Mouse (Mus musculus) bone marrow macrophage, adult 2 months (primary cell): ENCODE results near the gene Traf3ip3.

ENCODE experiments used
- CTCF ChIP-seq: IDR thresholded peaks from 2 replicates; pipeline ENCODE4 v1.5.1; 2012; ENCODE audit warnings: low read depth, mild to moderate bottlenecking, low read length, moderate library complexity
- POLR2A ChIP-seq: IDR thresholded peaks from 2 replicates; pipeline ENCODE4 v1.6.1; 2012; ENCODE audit warnings: mild to moderate bottlenecking, low read depth, low read length, borderline replicate concordance

DNA sequence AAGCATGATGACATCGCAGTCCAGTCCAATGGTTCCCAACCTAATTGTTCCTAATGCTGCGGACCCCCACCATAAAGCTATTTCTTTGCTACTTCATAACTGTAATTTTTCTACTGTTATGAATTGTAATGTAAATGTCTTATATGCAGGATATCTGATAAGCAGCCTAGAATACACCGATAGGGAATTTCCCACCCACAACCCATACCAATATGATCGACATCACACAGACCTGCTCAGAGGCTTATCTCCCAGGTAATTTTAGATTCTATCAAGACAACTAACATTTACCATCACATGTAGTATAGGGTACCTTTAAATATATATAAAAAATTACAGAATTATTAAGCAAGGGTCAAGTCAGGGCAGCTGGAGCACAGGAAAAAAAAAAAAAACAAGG is 24.6 kb upstream of the Traf3ip3 start:
- TF ChIP-seq POLR2A: no peak
- no peak for TF ChIP-seq CTCF
